ENCODE assay signal across 18 mouse cellular contexts in the genomic region with DNA sequence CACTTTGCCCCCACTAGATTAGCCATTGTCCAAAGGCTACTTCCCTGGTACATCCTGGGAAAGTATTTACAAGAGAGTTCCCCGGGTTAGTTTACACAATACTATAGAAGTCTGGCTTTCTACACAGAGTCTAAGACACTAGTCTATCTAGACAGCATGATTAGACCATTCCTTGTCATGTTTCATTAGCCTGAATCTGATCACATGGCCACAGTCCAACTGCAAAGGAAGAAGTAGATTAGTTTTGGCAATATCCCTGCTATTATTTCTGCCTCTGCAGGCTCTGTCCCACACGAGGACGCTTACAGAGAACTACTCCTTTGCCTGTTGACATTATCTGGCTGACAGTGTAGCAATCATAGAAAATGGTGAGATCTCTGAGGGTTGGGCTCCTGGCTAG.
A peak's percentile ranks its signal among the peaks of the same experiment; 100 is the strongest.
DNase-seq lines count a peak whose midpoint lies in the region; ATAC-seq lines count a peak whose summit lies in the region.
"Had no signal": no experiment of that assay in that cellular context is flagged by ENCODE, and none has a peak within 500 bp of the region (broad histone marks: within the 10 kb centered on the region; RNA-seq: fewer than 3 reads in every experiment).

No protein-coding gene starts in this region.

- ATAC-seq in monocyte, adult 5-6 weeks (replicated peaks; ENCODE audit: insufficient number of reproducible peaks, low FRiP score, low TSS enrichment, poor library complexity, severe bottlenecking): no peak
- ATAC-seq: CD4-positive, CD25-positive, alpha-beta regulatory T cell, adult 4 months; forebrain, embryonic 14.5 days; forebrain, embryonic 16.5 days had no signal

- DNase-seq in cerebellum, postnatal 10 days: peak; percentile 17 to 18
- DNase-seq in cerebellum, adult 11 months: no peak
- peak; percentile 30 for DNase-seq in retina, postnatal 1 day
- DNase-seq in retina, embryonic 14.5 days (ENCODE audit: low spot score): no peak
- DNase-seq: adrenal gland, adult 2 months; adrenal gland, postnatal 10 days; adrenal gland, postnatal 25 days; B cell, adult 2 months; cerebellum, adult 11-12 months; cerebellum, adult 2 months; cerebellum, adult 9-10 months; cerebellum, postnatal 14 days; cerebellum, postnatal 36 days; embryo, embryonic 11 days had no signal

Comparison
In these comparisons a context has a peak if more than half of its experiments do, and no peak if none do; other contexts are left out.
1. DNase-seq: peak in cerebellum, postnatal 10 days (2 of 2) and retina, postnatal 1 day (single experiment); none in cerebellum, adult 11 months (single experiment) and retina, embryonic 14.5 days (single experiment).